Mouse (Mus musculus): ENCODE results near the gene Abca4.
"Not testable (repeated sequence)": the region's sequence is repeated elsewhere in the genome, so short reads cannot be mapped to it uniquely, and the experiment has no call there.

The Abca4 gene

DNA sequence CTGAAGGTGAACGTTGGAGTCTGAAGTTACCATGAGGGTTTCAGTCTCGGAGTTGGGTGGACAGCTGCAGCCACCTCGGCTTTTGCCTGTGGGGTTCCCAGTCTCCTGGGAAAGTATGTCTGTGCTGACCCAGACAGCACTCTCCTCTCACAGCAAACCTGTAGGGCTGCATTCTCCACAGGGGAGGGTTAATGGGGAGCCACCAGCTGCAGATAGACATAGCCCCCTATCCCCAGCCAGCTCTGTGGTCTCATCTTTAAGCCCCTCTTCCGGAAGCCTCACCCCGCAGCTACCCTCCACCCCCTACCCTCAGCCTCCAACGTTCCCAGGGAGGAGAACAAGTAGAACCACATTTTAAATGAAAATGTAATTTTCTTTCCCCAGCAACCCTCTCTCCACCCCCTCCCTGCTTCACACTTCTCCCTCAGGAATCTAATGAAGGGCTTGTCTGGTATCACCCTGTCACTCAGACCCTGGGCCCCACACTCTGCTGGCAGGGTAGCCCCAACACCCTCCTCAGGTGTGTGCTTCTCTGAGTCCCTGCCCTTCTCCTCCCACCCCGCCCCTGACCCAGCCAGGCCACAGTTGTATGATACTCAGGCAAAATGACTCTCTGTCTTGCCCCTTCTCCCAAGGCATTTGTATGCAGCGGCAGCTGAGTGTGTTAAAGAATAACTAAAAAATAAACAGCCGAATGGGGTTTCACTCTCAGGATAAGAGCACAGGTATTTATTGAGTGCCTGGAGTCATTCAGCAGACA, 14.4 kb downstream of the Abca4 start:
- no peak for DNase-seq (ENCODE audit: low spot score in 2 of 2)

DNA sequence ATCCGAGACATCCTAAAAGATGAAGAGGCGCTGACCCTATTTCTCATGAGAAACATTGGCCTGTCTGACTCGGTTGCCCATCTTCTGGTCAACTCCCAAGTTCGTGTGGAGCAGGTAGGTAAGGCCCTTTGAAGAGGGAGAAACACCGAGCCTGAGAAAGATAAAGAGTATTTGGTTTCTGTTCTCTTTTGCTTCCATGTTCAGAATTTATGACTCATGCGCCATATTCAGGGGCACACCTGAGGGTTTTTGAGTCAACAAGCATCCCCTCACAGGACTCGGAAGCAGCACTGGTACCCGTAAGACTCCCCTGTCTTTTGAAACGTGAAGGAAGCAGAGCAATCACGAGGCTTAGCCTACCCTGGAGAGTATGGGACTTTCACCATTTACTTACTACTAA, 18.3 kb downstream of the Abca4 start:
- no peak for DNase-seq (ENCODE audit: low spot score in 2 of 2)

- peak; percentile 60 to 72 for DNase-seq (ENCODE audit: low spot score in 2 of 2)
Measured at GRCm38 (mm10) chr3:122064556-122065410, 20.5 kb downstream of the Abca4 start.

DNA sequence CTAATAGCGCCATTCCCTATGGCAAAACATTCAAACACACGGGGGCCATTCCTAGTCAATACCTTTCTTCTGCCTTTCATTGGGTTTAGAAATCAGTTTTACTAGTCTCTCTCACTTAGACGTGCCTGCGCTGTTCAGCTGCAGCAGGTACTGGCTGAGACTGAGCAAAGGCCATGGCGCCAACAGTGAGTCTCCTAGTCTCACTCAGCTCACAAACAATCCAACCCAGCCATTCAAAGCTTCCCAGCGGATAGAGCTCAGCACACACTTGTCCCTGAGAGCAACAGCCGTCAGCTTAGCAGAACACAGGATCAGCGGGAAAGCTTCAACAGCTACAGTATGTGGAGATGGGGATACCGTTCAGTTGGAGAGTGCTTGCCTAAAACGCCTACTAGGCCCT, 27.5 kb downstream of the Abca4 start:
- no peak for DNase-seq (ENCODE audit: low spot score in 2 of 2)

DNA sequence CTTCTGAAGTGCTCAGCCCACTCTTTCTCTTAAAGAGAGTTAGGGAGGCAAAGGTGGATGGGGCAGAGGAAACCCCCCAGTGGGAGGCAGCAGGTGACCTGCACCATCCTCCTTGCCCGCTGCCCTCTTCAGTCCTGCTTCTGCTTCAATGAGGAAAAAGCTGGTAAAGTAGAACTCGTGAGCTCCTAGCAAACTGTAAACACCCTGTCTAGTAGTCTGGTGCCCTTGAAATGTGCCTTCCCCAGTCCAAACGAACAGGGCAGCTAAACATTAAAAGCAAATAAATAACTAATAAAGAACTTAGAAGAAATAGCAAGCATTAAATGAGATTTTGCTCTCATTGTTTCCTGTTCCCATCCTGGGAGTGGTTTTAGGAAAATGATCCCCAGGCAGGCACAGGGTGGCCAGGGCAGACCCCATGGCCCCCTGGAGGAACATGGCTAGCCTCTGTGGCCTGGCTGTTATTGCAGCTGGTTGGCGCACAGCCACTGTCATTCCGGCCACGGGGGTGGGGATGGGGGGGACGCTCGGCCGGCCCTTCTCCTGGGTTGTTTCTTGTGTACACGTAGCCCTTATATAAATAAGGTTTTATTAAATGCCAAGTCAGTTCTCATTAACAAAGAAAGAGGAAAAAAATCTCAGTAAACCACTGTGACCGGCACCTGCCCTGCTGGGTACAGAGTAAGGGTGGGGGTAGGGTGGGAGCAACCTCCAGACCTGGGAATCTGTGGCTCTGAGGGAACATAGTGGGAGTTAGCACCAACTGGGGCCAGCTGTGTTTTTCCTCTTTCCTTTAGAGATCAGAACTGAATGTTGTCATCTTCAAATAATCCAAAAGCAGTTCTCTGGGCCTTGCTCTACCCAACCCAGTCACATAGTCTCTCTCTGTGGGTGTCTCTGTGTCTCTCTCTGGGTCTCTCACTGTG, 28.7 kb downstream of the Abca4 start:
- DNase-seq (ENCODE audit: low spot score in 2 of 2) = peak; percentile 27 to 46

- no peak for DNase-seq (ENCODE audit: low spot score in 2 of 2)
Measured at GRCm38 (mm10) chr3:122073595-122073994, 29.4 kb downstream of the Abca4 start.

- peak; percentile 31 for DNase-seq (ENCODE audit: low spot score in 2 of 2)
Measured at GRCm38 (mm10) chr3:122074334-122074733, 30.1 kb downstream of the Abca4 start.

DNA sequence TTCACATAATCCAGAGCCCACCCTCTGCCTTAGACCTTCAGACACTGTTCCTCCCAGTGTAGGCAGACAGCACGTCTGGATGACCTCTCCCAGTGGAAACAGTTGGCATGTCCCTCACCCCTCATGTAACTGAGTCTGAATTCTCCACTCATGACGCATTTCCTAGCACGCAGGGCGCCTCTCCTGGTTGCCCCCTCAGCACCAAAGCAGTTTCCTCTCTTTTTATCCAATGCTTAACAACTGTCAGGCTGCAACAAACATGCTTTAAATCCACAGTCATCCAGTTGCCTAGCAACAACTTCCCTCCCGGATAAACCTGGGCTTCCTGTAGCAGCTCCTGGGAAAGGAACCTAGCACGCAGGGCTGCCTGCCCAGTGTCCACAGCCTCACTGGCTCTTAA, 33.9 kb downstream of the Abca4 start:
- peak; percentile 78 to 87 for DNase-seq (ENCODE audit: low spot score in 2 of 2)

DNA sequence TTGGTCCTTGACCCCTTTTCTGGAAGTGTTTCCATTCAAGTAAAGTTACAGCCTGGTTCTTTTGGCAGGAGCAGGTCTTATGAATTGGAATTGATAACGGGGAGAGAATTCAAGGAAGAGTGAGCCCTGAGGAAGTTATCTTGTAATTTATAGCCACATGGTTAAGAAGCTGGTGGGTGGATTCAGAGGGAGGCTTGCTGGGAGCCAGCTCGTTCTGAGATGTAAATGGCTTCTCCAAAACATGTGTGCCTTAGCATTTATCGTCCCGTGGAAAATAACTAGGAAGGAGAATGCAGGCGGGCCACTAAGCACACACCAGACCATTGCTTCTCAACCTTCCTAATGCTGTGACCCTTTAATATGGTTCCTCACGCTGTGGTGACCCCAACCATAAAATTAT, 34.9 kb downstream of the Abca4 start:
- DNase-seq (ENCODE audit: low spot score in 2 of 2) = no peak

GRCm38 (mm10) chr3:122081634-122082033, 37.4 kb downstream of the Abca4 start:
- DNase-seq (ENCODE audit: low spot score in 2 of 2) = not testable (repeated sequence)

GRCm38 (mm10) chr3:122082338-122082737, 38.1 kb downstream of the Abca4 start:
- no peak for DNase-seq (ENCODE audit: low spot score in 2 of 2)

GRCm38 (mm10) chr3:122085157-122085989, 41.1 kb downstream of the Abca4 start:
- DNase-seq (ENCODE audit: low spot score in 2 of 2) = no peak

- DNase-seq (ENCODE audit: low spot score in 2 of 2) = peak; percentile 62 to 68
Measured at GRCm38 (mm10) chr3:122088054-122088681, 43.9 kb downstream of the Abca4 start.

DNA sequence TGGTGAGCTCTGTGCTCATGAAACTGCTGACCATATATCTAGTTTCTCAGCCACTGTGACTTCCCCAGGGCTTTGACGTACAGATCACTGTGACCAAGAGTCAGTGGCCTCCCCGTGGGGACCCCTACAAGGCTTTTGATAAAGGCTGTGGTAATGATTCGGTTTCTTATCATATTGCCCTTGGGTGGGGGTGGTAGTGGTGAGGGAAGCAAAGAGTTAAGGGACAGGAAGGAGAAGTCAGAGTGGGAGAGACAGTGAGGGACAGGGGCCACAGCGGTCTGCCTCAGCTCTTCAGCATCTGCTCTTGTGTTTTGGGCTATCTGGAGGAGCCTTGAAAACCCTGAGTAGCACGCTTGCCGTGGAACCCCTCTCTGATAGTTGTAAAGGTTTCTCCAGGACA, 46.1 kb downstream of the Abca4 start:
- DNase-seq (ENCODE audit: low spot score in 2 of 2) = no peak

DNA sequence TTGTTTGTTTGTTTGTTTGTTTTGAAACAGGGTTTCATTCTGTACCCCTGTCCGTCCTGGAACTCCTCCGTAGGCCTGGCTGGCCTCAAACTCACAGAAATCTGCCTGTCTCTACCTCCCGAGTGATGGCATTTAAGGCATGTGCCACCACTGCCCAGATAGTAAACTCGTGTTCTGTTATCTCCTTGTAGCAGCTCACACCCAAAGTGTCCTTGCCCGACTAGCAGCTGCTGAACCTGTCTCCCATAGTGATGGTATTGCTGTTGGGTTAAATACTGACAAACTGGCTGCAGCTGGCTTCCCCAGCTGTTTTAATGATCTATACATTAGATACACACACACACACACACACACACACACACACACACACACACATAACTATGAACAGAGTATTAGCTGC, 55.5 kb downstream of the Abca4 start:
- no peak for DNase-seq (ENCODE audit: low spot score in 2 of 2)

DNA sequence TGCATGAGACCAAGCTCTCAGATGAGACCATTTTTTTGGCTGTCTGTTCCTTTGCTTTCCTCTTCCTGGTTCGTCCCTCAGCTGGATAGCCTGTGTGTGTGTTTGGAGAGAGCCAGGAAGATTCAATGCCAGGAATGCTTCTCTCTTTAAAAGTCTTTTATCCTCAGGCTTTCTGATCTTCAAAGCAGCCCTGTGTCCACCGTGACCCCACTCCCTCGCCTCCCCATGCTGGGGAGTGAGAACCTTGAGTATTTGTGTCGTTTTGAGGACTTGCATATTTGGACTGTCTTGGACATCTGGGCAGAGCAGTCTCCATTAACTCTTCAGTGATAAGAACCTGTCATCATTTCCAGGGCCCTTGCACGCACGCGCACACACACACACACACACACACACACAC, 57.8 kb downstream of the Abca4 start:
- DNase-seq (ENCODE audit: low spot score in 2 of 2) = no peak

DNA sequence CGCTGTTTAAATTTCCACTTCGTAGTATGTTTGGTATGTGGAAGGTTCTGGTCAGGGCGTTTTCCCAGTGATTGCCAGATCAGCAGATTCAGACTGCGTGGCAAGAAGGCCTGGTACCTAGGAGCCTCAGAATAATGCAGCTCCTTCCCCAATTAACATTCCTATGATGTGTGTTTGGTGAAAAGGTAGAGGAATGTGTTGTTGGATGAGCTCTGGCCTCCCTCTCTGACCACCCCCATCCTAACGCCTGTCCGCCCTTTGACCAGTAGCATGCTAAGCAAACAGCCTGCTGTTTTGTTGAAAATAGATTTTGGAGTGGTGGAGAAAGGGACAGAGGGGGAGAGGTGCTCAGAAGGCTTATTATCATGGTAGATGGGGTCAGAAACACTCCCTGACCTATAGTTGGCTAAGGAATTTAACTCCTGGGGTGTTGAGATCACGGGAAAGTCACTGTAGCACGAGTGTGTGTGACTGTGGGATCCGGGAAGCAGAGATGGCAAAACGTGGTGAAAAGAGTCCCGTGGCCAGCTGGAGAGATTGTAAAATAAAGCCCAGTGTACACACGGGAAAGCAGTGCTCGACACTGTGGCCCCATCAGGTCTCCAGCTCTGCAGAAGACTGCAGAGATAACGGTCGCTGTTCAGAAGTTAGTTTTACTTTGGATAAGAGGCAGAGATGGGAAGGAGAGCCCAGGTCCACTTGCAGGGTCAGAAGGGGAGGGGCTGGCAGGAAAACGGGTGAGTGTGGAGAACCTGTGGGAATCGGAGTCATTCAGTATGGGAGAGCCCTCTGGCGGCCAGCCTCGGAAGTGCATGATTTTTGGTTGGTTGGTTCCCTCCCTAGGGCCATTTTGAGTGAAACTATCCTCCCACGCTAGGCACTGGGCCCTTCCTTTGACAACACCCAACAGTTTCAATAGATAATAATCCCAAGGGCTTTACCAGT, 59.9 kb downstream of the Abca4 start:
- peak; percentile 80 to 90 for DNase-seq (ENCODE audit: low spot score in 2 of 2)

DNA sequence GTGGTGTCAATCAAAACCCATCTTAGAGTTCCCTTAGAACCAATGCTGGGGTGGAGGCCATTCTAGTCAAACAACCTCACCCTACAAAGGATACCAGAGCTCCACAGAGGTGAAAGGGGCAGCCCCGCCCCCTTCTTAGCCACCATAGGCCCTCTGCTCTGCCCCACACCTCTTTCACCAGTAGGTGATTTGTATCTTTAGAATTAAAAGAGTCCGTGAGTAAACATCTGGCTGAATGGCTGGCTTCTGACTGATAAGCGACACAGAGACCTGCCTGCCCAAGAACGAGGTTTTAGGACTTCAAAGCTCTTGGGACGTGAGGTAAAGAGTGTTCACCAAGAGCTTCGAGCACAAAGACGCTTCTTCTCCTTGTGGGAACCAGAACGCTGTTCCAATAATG, 62.7 kb downstream of the Abca4 start:
- no peak for DNase-seq (ENCODE audit: low spot score in 2 of 2)

- DNase-seq (ENCODE audit: low spot score in 2 of 2) = no peak
Measured at GRCm38 (mm10) chr3:122107643-122108194, 63.5 kb downstream of the Abca4 start.
